In the genomic region with DNA sequence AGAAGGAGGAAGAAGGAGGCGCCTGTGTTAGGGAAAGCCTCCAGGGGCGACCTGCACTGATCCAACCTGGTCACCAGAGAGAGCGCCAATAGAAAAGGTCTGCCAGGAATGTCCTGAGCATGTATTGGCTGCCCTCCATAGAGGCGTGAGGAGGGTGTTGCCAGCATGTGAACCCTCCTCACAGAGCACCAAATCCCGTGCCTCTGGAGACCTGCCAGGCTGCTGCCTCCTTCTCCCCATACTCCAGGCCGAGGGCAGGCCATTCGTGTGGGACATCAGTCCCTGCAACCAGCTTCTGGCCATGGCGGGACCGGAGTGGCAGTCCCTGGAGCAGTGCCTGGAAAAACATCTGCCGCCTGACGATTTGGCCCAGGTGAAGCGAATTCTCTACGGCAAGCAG, we compare ENCODE assay signal across 10 mouse cellular contexts. TPM values are rescaled to one million over a fixed set of nuclear protein-coding genes. Genes with fewer than 3 reads are reported as not detected.
DNase-seq lines count a peak whose midpoint lies in the region; ATAC-seq and TF ChIP-seq lines count a peak whose summit lies in the region.
"Had no signal": no experiment of that assay in that cellular context is flagged by ENCODE, and none has a peak within 500 bp of the region (broad histone marks: within the 10 kb centered on the region; RNA-seq: fewer than 3 reads in every experiment).

No protein-coding gene starts in this region.

- no peak overlapping the region for H3K4me2 ChIP-seq in forebrain, embryonic 14.5 days (ENCODE audit: low read length)
- H3K4me2 ChIP-seq in forebrain, embryonic 16.5 days (ENCODE audit: low read length): no peak overlapping the region
- peak overlapping the region; percentile 27 for H3K4me2 ChIP-seq in heart, postnatal 0 days (ENCODE audit: low read depth, low read length)
- H3K4me2 ChIP-seq in hindbrain, embryonic 16.5 days (ENCODE audit: low read length): no peak overlapping the region
- H3K4me2 ChIP-seq: embryonic facial prominence, embryonic 12.5 days; neural tube, embryonic 12.5 days had no signal

- H3K9ac ChIP-seq in forebrain, embryonic 14.5 days (ENCODE audit: low read length): no peak overlapping the region
- H3K9ac ChIP-seq in forebrain, embryonic 16.5 days (replicated peaks; ENCODE audit: low read depth, low read length): no peak overlapping the region
- no peak overlapping the region for H3K9ac ChIP-seq in heart, postnatal 0 days (replicated peaks; ENCODE audit: low read depth, low read length)
- no peak overlapping the region for H3K9ac ChIP-seq in hindbrain, embryonic 16.5 days (ENCODE audit: low read depth, low read length)
- H3K9ac ChIP-seq: embryonic facial prominence, embryonic 12.5 days; neural tube, embryonic 12.5 days had no signal

- DNase-seq in forebrain, embryonic 14.5 days (ENCODE audit: low spot score): peak; percentile 18
- DNase-seq in cerebellum, adult 9-10 months: peak; percentile 55
- DNase-seq in heart, postnatal 0 days (ENCODE audit: low spot score): peak; percentile 32
- DNase-seq in liver: peak; percentile 25
- DNase-seq in testis, postnatal 14 days (ENCODE audit: low spot score): peak; percentile 19
- no peak for DNase-seq in spleen, adult 18-20 months

- TF ChIP-seq CTCF in heart, postnatal 0 days (IDR thresholded peaks at IDR 0.05; ENCODE audit: low read depth): no peak

- H3K9me3 ChIP-seq in forebrain, embryonic 14.5 days (replicated peaks; ENCODE audit: control insufficient read depth, low read length): no peaks in the 10 kb centered on the region
- H3K9me3 ChIP-seq in forebrain, embryonic 16.5 days (ENCODE audit: control insufficient read depth, low read length): no peaks in the 10 kb centered on the region
- H3K9me3 ChIP-seq in heart, postnatal 0 days (replicated peaks; ENCODE audit: control insufficient read depth, low read length): no peaks in the 10 kb centered on the region
- H3K9me3 ChIP-seq in hindbrain, embryonic 16.5 days (ENCODE audit: control insufficient read depth, low read length): no peaks in the 10 kb centered on the region
- H3K9me3 ChIP-seq: embryonic facial prominence, embryonic 12.5 days; neural tube, embryonic 12.5 days had no signal

- no peak overlapping the region for H3K27ac ChIP-seq in forebrain, embryonic 14.5 days (ENCODE audit: low read depth, low read length)
- no peak overlapping the region for H3K27ac ChIP-seq in forebrain, embryonic 16.5 days (ENCODE audit: low read length)
- no peak overlapping the region for H3K27ac ChIP-seq in heart, postnatal 0 days (ENCODE audit: low read depth)
- H3K27ac ChIP-seq in hindbrain, embryonic 16.5 days (ENCODE audit: low read depth, low read length): no peak overlapping the region
- H3K27ac ChIP-seq: embryonic facial prominence, embryonic 12.5 days; neural tube, embryonic 12.5 days had no signal

- no peak for TF ChIP-seq EP300 in heart, postnatal 0 days (IDR thresholded peaks at IDR 0.05; ENCODE audit: low read depth)

- WGBS in forebrain, embryonic 14.5 days: 47% methylated on average over 13 of the region's 13 CpGs
- 36% methylated on average over 13 of the region's 13 CpGs for WGBS in forebrain, embryonic 16.5 days
- 29% methylated on average over 13 of the region's 13 CpGs for WGBS in heart, postnatal 0 days
- whole genome bisulfite sequencing in hindbrain, embryonic 16.5 days: 41% methylated on average over 13 of the region's 13 CpGs

- H3K36me3 ChIP-seq in forebrain, embryonic 14.5 days (ENCODE audit: control insufficient read depth, insufficient read depth, low read length): no peaks in the 10 kb centered on the region
- H3K36me3 ChIP-seq in forebrain, embryonic 16.5 days (ENCODE audit: control insufficient read depth, insufficient read depth): no peaks in the 10 kb centered on the region
- no peaks in the 10 kb centered on the region for H3K36me3 ChIP-seq in heart, postnatal 0 days (replicated peaks; ENCODE audit: control insufficient read depth, insufficient read depth, low read length)
- no peaks in the 10 kb centered on the region for H3K36me3 ChIP-seq in hindbrain, embryonic 16.5 days (ENCODE audit: control insufficient read depth, insufficient read depth, low read length)
- H3K36me3 ChIP-seq: embryonic facial prominence, embryonic 12.5 days; neural tube, embryonic 12.5 days had no signal

- H3K27me3 ChIP-seq in forebrain, embryonic 14.5 days (replicated peaks; ENCODE audit: control insufficient read depth, insufficient read depth, low read length): no peaks in the 10 kb centered on the region
- no peaks in the 10 kb centered on the region for H3K27me3 ChIP-seq in forebrain, embryonic 16.5 days (replicated peaks; ENCODE audit: control insufficient read depth, insufficient read depth, low read length)
- H3K27me3 ChIP-seq in heart, postnatal 0 days (ENCODE audit: control insufficient read depth, insufficient read depth, low read length): no peaks in the 10 kb centered on the region
- H3K27me3 ChIP-seq in hindbrain, embryonic 16.5 days (replicated peaks; ENCODE audit: control insufficient read depth, insufficient read depth, low read length): no peaks in the 10 kb centered on the region
- H3K27me3 ChIP-seq: embryonic facial prominence, embryonic 12.5 days; neural tube, embryonic 12.5 days had no signal

- no peak for ATAC-seq in forebrain, embryonic 14.5 days
- ATAC-seq in forebrain, embryonic 16.5 days: no peak
- ATAC-seq in heart, postnatal 0 days (ENCODE audit: insufficient read depth, low read depth): peak; percentile 84
- no peak for ATAC-seq in hindbrain, embryonic 16.5 days

- H3K4me3 ChIP-seq in forebrain, embryonic 14.5 days (ENCODE audit: low read depth, low read length): no peak overlapping the region
- H3K4me3 ChIP-seq in forebrain, embryonic 16.5 days (replicated peaks; ENCODE audit: low read length): no peak overlapping the region
- H3K4me3 ChIP-seq in heart, postnatal 0 days (ENCODE audit: low read depth, low read length): no peak overlapping the region
- no peak overlapping the region for H3K4me3 ChIP-seq in hindbrain, embryonic 16.5 days (ENCODE audit: low read length)
- H3K4me3 ChIP-seq: embryonic facial prominence, embryonic 12.5 days; neural tube, embryonic 12.5 days had no signal

- H3K4me1 ChIP-seq in forebrain, embryonic 14.5 days (ENCODE audit: control insufficient read depth, insufficient read depth, low read length): 0 out of 2 replicates have a peak, but pooled peaks cover 3% of the 10 kb centered on the region
- H3K4me1 ChIP-seq in forebrain, embryonic 16.5 days (replicated peaks; ENCODE audit: control insufficient read depth, insufficient read depth, low read length): no peaks in the 10 kb centered on the region; the same call in 1 of the 2 replicates
- peaks cover 4% of the 10 kb centered on the region for H3K4me1 ChIP-seq in heart, postnatal 0 days (ENCODE audit: control insufficient read depth, insufficient read depth)
- H3K4me1 ChIP-seq in hindbrain, embryonic 16.5 days (ENCODE audit: control insufficient read depth, insufficient read depth, low read depth, low read length): no peaks in the 10 kb centered on the region
- H3K4me1 ChIP-seq: embryonic facial prominence, embryonic 12.5 days; neural tube, embryonic 12.5 days had no signal

RNA-seq across cellular contexts. Expression of a gene that starts 5.8 kb away (rescaled TPM):
- polyA plus RNA-seq in forebrain, embryonic 14.5 days (2014; fragmentation: Nextera tagmentation; extraction: Ambion mirVana): 0.11 and 0.14 TPM in 2 replicates
- 0.10 TPM in 1 of 2 replicates, not detected in the other for polyA plus RNA-seq in forebrain, embryonic 16.5 days (2015; fragmentation: Nextera tagmentation; extraction: Ambion mirVana)
- 0.66 TPM in 1 of 2 replicates, not detected in the other for total RNA-seq in heart, postnatal 0 days (2014; rRNA removed; ENCODE audit: low replicate concordance)
- polyA plus RNA-seq in heart, postnatal 0 days (2015; fragmentation: Nextera tagmentation; extraction: Ambion mirVana): 0.86 and 1.1 TPM in 2 replicates
- 0.36 and 0.39 TPM in 2 replicates for polyA plus RNA-seq in hindbrain, embryonic 16.5 days (2015; fragmentation: Nextera tagmentation; extraction: Ambion mirVana)

Comparison
In these comparisons a context has a peak if more than half of its experiments do, and no peak if none do; other contexts are left out.
1. DNase-seq: peak in forebrain, embryonic 14.5 days (single experiment), cerebellum, adult 9-10 months (single experiment), heart, postnatal 0 days (single experiment), liver (single experiment) and testis, postnatal 14 days (single experiment); none in spleen, adult 18-20 months (0 of 2).